Mouse (Mus musculus) adrenal gland, postnatal 10 days (tissue): ENCODE results near the gene Minos1. TPM values are rescaled to one million over a fixed set of nuclear protein-coding genes. Genes with fewer than 3 reads are reported as not detected.

Experiments
- DNase-seq: peaks from one replicate; pipeline ENCODE4 v3.0.0; 2021; ENCODE audit warnings: mixed read lengths
- total RNA-seq, 2 experiments: library from RNA; stranded (reverse); gene quantifications; 2 replicates each; pipeline ENCODE4 v1.2.3; 2021

Minos1 gene
- total RNA-seq, 2 experiments from 2014 or later: 572 to 632 TPM

- DNase-seq: peak; percentile 59
Observed at GRCm38 (mm10) chr4:139095406-139095805, 35.5 kb downstream of the Minos1 start.

GRCm38 (mm10) chr4:139093196-139093530 lies 37.8 kb downstream of the Minos1 start:
- DNase-seq: no peak

- DNase-seq: peak; percentile 80
Observed at GRCm38 (mm10) chr4:139092356-139093195, 38.3 kb downstream of the Minos1 start, which contains the start of gene Nbl1. Nbl1 (minus strand) TSS chr4:139092993.

GRCm38 (mm10) chr4:139091478-139092355 lies 39.2 kb downstream of the Minos1 start:
- DNase-seq: peak; percentile 55

GRCm38 (mm10) chr4:139091066-139091465 lies 39.8 kb downstream of the Minos1 start:
- no peak for DNase-seq

GRCm38 (mm10) chr4:139090303-139090940 lies 40.5 kb downstream of the Minos1 start:
- no peak for DNase-seq

- DNase-seq: no peak
Observed at GRCm38 (mm10) chr4:139088982-139089671, 41.8 kb downstream of the Minos1 start.

GRCm38 (mm10) chr4:139086984-139087383 lies 43.9 kb downstream of the Minos1 start:
- no peak for DNase-seq

GRCm38 (mm10) chr4:139086037-139086436 lies 44.9 kb downstream of the Minos1 start:
- DNase-seq: peak; percentile 89

- no peak for DNase-seq
Observed at GRCm38 (mm10) chr4:139085337-139085736, 45.6 kb downstream of the Minos1 start.

- no peak for DNase-seq
Observed at GRCm38 (mm10) chr4:139082790-139083564, 47.9 kb downstream of the Minos1 start.

GRCm38 (mm10) chr4:139081270-139081931 lies 49.5 kb downstream of the Minos1 start:
- no peak for DNase-seq

- DNase-seq: no peak
Observed at GRCm38 (mm10) chr4:139080259-139080658, 50.7 kb downstream of the Minos1 start.

GRCm38 (mm10) chr4:139079439-139079838 lies 51.5 kb downstream of the Minos1 start:
- DNase-seq: no peak

- DNase-seq: no peak
Observed at GRCm38 (mm10) chr4:139078726-139079125, 52.2 kb downstream of the Minos1 start.

GRCm38 (mm10) chr4:139078313-139078712 lies 52.6 kb downstream of the Minos1 start:
- no peak for DNase-seq

- DNase-seq: no peak
Observed at GRCm38 (mm10) chr4:139075915-139076314, 55.0 kb downstream of the Minos1 start.

- DNase-seq: no peak
Observed at GRCm38 (mm10) chr4:139075041-139075711, 55.7 kb downstream of the Minos1 start, which contains the start of gene Htr6. Htr6 (minus strand) TSS chr4:139075570.

GRCm38 (mm10) chr4:139074060-139074459 lies 56.9 kb downstream of the Minos1 start:
- no peak for DNase-seq

GRCm38 (mm10) chr4:139068287-139068686 lies 62.6 kb downstream of the Minos1 start:
- DNase-seq: no peak
